Mouse (Mus musculus) kidney, embryonic 16.5 days (tissue): Measurements from ENCODE around the gene Gm17361. TPM values are rescaled to one million over a fixed set of nuclear protein-coding genes. Genes with fewer than 3 reads are reported as not detected.
"Not testable (repeated sequence)": the region's sequence is repeated elsewhere in the genome, so short reads cannot be mapped to it uniquely, and the experiment has no call there.

Experiments used
- ATAC-seq: fragments of 200-750 bp; cut with Nextera tagmentation; 2 replicates; pipeline ENCODE4 v1.8.0; 2017; ENCODE audit warnings: moderate TSS enrichment; ENCODE audit not compliant: low FRiP score, low TSS enrichment
- H3K27ac ChIP-seq: fragments of 300-500 bp; sonication (generic); 2 replicates; pipeline ENCODE4 v1.5.1; 2014; ENCODE audit warnings: low read length
- H3K27me3 ChIP-seq: fragments of 300-500 bp; sonication (generic); 2 replicates; pipeline ENCODE4 v1.6.1; 2014; ENCODE audit warnings: low read length, control low read depth, mixed read lengths; ENCODE audit not compliant: insufficient read depth
- H3K36me3 ChIP-seq: fragments of 300-500 bp; sonication (generic); 2 replicates; pipeline ENCODE4 v1.6.1; 2014; ENCODE audit warnings: low read length, control low read depth, mixed read lengths; ENCODE audit not compliant: insufficient read depth
- H3K4me1 ChIP-seq: fragments of 300-500 bp; sonication (generic); 2 replicates; pipeline ENCODE4 v1.6.1; 2014; ENCODE audit warnings: low read length, control low read depth, mixed read lengths; ENCODE audit not compliant: insufficient read depth
- H3K4me2 ChIP-seq: fragments of 300-500 bp; sonication (generic); replicated peaks from 2 replicates; pipeline ENCODE4 v1.6.1; 2014; ENCODE audit warnings: low read depth, low read length
- H3K4me3 ChIP-seq: fragments of 300-500 bp; sonication (generic); 2 replicates; pipeline ENCODE4 v1.5.1; 2014; ENCODE audit warnings: mild to moderate bottlenecking, low read length
- H3K9ac ChIP-seq: fragments of 300-500 bp; sonication (generic); replicated peaks from 2 replicates; pipeline ENCODE4 v1.6.1; 2014; ENCODE audit warnings: low read length
- H3K9me3 ChIP-seq: fragments of 300-500 bp; sonication (generic); 2 replicates; pipeline ENCODE4 v1.6.1; 2016; ENCODE audit warnings: low read length, control low read depth
- whole genome bisulfite sequencing: fragments of 180-500 bp; shearing (Covaris S2); extraction: QIAGEN DNeasy Blood & Tissue Kit; methylation state at CpG from one replicate; pipeline ENCODE4 v1.1.7; 2014; 5-methylcytosine and 5-hydroxymethylcytosine counted together
- polyA plus RNA-seq: library from polyadenylated mRNA; unstranded; fragments of >200 nt; fragmentation: Nextera tagmentation; extraction: Ambion mirVana; gene quantifications from 2 replicates; pipeline ENCODE4 v1.2.1, GENCODE M21; 2015

Gm17361 gene
- not detected in 2 replicates for polyA plus RNA-seq

DNA sequence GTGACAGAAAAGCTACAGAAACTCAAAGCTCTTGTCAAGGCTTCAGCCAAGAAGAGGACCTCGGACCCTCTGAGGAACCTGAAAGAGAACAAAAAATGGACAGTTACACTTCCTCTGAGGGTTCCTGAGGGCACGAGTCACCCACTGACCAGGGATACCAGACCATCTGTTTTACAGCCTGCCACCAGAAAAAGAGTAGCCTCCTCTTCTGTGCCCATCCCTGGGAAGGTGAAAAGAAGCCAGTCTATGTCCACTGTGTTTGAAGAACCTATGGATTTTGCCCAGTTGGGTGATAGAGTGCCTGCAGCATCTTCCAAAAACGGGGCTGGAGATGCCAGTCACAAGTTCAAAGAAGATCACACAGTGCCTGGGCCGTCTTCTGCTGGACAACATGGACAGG, at the start of gene Gm17361:
TSS of gene Gm17361 (plus strand) at position 301 of the 400 bp plus-strand sequence.
- H3K4me2 ChIP-seq, H3K27me3 ChIP-seq, H3K9ac ChIP-seq, H3K36me3 ChIP-seq, H3K4me3 ChIP-seq, H3K27ac ChIP-seq, ATAC-seq, H3K4me1 ChIP-seq, H3K9me3 ChIP-seq: not testable (repeated sequence)
- WGBS = no CpG with 5 or more reads among the region's 4 CpGs
